Mouse (Mus musculus): Measurements from ENCODE around the gene Rsph3a. TPM values are rescaled to one million over a fixed set of nuclear protein-coding genes. Genes with fewer than 3 reads are reported as not detected.
"Not testable (repeated sequence)": the region's sequence is repeated elsewhere in the genome, so short reads cannot be mapped to it uniquely, and the experiment has no call there.

Gene Rsph3a
- polyA plus RNA-seq, 1 experiment from 2014 or later = 54.6 TPM

DNA sequence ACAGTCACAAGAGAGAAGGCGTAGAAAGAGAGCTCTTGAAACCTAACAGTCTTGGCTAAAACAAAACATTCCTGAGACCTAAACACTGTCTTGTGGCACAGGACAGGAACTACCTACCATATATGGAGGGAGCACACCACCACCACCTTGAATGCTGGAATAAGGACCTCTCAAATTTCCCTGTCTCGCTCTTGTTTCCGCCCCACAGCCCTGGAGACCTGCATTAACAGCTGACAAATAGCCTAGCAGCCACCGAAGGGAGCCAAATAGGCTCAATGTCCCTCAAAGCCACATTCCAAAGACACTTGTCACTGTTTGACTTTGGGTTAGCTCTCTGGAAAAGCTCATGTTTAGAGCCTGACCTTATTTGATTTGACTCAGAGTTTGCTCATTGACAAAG is 40.2 kb downstream of the Rsph3a start:
- not testable (repeated sequence) for H3K27ac ChIP-seq (replicated peaks); ATAC-seq (ENCODE audit: extremely low read depth, insufficient number of reproducible peaks, low FRiP score, low TSS enrichment); H3K4me3 ChIP-seq; H3K9me3 ChIP-seq; H3K27me3 ChIP-seq (replicated peaks); H3K9ac ChIP-seq; H3K36me3 ChIP-seq; H3K4me2 ChIP-seq; H3K4me1 ChIP-seq
- WGBS = 60% methylated on average over 4 of the region's 4 CpGs

DNA sequence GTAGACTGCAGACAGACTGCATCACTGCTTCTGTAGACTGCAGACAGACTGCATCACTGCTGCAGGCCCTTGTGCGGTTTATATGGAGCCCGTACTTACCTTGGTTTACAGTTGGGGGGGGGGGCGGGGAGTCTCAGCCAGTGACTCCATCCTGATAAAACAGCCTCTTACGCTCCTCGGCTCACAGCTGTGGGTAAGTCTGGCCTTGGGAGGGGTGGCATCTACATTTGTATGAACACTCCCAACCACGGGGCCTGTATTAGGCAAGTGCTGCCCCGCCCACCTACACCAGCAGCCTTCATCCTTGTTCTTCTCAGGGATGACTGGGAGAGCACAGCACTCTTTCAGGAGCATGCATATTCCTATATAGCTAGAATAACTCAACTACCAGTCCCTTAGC is 41.6 kb downstream of the Rsph3a start:
- H3K4me3 ChIP-seq; H3K9ac ChIP-seq; H3K36me3 ChIP-seq; H3K4me1 ChIP-seq; H3K27me3 ChIP-seq (replicated peaks); H3K27ac ChIP-seq (replicated peaks); H3K4me2 ChIP-seq; ATAC-seq (ENCODE audit: extremely low read depth, insufficient number of reproducible peaks, low FRiP score, low TSS enrichment); H3K9me3 ChIP-seq: not testable (repeated sequence)
- WGBS = 66% methylated on average over 7 of the region's 7 CpGs

DNA sequence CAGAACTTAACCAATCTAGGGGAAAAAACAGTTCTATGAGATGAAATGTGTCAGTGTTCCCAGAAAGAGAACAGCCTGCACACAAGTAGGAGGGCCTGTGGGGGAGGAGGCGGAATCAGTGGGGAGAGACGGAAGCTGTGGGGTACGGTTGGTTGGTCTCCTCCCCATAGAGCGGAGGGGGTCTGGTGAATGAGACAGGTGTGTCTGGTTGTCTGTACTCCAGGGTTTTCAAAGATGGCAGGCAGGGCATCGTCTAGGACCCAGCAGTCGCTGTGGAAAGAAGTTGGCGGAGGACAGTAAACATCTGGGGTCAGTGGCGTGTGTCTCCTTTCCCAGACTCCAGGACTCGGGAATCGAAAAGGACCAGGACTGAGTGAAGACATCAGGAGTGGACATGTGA is 57.8 kb downstream of the Rsph3a start:
- H3K9ac ChIP-seq; H3K4me1 ChIP-seq; H3K27me3 ChIP-seq (replicated peaks); H3K9me3 ChIP-seq; H3K36me3 ChIP-seq; H3K4me3 ChIP-seq; ATAC-seq (ENCODE audit: extremely low read depth, insufficient number of reproducible peaks, low FRiP score, low TSS enrichment); H3K27ac ChIP-seq (replicated peaks); H3K4me2 ChIP-seq: not testable (repeated sequence)
- 78% methylated on average over 10 of the region's 10 CpGs for WGBS

DNA sequence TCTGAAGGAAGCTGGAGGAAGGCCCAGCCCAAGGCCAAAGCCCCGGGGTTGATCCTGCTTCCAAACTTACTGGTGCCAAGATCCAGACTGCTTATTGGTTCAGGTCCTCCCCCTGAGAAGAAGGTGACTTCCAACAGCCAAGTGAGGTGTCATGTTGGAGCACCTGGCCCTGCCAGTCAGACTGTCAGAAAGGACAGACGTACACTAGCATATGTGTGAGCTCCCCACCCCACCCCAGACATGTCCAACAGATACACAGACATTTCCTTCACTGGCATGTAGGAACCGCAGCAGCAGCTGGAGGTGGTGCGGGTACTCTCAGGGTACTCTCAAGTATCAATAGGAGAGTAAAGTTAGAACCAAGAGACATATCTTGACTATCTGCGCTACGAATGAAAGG is 61.4 kb downstream of the Rsph3a start:
- not testable (repeated sequence) for H3K9me3 ChIP-seq; H3K4me1 ChIP-seq; H3K4me3 ChIP-seq; H3K27me3 ChIP-seq (replicated peaks); H3K4me2 ChIP-seq; H3K9ac ChIP-seq; ATAC-seq (ENCODE audit: extremely low read depth, insufficient number of reproducible peaks, low FRiP score, low TSS enrichment); H3K27ac ChIP-seq (replicated peaks); H3K36me3 ChIP-seq
- 55% methylated on average over 1 of the region's 6 CpGs for WGBS

DNA sequence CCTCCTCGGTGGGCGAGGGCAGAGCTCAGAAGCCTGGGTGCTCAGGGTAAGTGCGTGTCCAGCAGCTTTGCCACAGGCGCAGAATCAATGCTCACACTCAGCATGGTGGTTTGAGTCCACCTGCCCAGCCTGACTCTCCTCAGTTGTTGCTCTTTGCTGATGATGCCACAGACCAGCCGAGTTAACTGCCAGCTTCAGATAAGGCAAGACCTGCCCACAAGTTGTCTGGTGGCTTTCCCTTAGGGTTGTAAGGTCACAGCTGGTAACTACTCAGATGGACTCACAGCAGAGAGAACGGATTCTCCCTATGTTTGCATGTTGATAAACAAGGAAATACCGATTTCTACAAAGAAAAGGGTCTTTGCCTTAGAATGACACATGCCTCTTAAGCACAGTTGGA is 64.2 kb downstream of the Rsph3a start:
- not testable (repeated sequence) for H3K27ac ChIP-seq (replicated peaks); H3K9me3 ChIP-seq; H3K27me3 ChIP-seq (replicated peaks); H3K4me3 ChIP-seq; H3K9ac ChIP-seq; H3K4me1 ChIP-seq; H3K4me2 ChIP-seq; ATAC-seq (ENCODE audit: extremely low read depth, insufficient number of reproducible peaks, low FRiP score, low TSS enrichment); H3K36me3 ChIP-seq
- WGBS = 52% methylated on average over 7 of the region's 7 CpGs

DNA sequence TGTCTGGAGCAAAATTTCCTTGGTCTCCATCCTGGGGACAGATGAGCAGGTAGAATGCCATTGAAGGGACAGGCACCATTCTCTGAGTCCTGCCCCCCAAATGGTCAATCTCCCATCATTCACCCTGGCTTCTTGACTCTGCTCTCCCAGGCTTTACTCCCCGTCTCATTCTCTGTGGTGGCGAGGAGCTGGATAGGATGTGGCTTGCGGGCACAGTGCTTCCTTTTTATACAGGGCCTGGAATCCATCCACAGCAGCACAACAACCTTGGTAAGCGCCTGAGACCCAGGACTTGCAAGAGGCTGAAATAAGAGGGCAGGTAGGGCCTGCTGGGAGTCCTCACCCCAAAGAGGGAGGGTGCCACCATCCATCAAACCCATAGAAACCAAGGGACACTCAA is 68.6 kb downstream of the Rsph3a start:
- H3K27me3 ChIP-seq (replicated peaks); H3K9ac ChIP-seq; H3K27ac ChIP-seq (replicated peaks); ATAC-seq (ENCODE audit: extremely low read depth, insufficient number of reproducible peaks, low FRiP score, low TSS enrichment); H3K9me3 ChIP-seq; H3K4me1 ChIP-seq; H3K36me3 ChIP-seq; H3K4me3 ChIP-seq; H3K4me2 ChIP-seq: not testable (repeated sequence)
- 72% methylated on average over 4 of the region's 4 CpGs for WGBS

DNA sequence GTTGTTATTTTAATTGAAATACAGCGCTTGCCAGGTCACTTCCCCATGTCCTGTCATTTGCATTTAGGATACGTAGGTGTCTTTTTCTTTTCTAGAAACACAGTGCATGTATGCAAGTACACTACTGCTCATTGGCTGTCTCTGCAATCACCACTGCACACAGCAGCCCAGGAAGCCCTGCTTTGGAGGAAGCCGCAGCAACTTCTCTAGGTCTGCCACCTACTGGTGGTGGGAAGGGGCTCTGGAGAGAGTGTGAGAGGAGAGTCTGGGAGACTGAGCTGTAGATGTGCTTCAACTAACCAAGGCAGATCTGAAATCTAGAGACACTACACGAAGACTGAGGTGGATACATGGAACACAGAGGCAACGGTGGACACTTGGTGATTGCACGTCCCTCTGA is 77.3 kb downstream of the Rsph3a start:
- H3K27me3 ChIP-seq (replicated peaks); H3K36me3 ChIP-seq; H3K9ac ChIP-seq; H3K4me1 ChIP-seq; H3K4me3 ChIP-seq; H3K27ac ChIP-seq (replicated peaks); H3K9me3 ChIP-seq; ATAC-seq (ENCODE audit: extremely low read depth, insufficient number of reproducible peaks, low FRiP score, low TSS enrichment); H3K4me2 ChIP-seq: not testable (repeated sequence)
- no CpG with 5 or more reads among the region's 6 CpGs for WGBS

DNA sequence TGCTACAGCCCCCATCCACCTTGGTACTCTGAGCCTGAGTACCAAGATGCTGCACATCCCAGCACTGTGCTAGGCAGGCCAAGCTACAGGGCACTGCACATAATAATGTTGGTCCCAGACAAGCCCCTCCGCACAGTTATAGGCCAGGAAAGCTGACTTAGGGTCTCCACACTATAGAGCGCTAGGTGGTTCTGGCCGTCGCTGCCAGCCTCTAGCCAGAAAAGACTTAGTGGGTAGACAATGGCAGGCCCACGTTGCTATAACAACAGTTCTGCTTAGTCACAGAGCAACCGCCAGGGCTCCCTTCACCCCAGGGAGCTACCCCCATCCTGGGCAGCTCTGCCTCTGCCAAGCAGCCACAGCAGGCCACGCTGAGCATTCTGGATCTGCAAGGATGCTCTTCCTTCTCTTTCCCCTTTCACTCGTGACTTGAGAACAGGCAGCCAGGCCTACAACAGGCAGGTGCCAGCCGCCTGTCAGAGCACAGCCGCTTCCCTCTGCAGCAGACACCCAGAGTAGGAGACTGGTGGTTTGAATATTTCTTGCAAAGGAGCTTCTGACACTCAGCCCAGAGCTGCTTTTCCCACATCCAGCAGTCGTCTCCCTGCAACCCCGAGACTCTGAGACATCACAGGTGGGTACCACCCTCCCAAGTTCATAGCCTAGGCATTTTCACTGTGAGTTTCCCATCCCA is 82.2 kb downstream of the Rsph3a start:
- ATAC-seq (ENCODE audit: extremely low read depth, insufficient number of reproducible peaks, low FRiP score, low TSS enrichment); H3K4me1 ChIP-seq; H3K9ac ChIP-seq; H3K4me2 ChIP-seq; H3K27me3 ChIP-seq (replicated peaks); H3K27ac ChIP-seq (replicated peaks); H3K36me3 ChIP-seq; H3K4me3 ChIP-seq; H3K9me3 ChIP-seq: not testable (repeated sequence)
- no CpG with 5 or more reads among the region's 12 CpGs for WGBS

Other genes starting within 250 kb of the Rsph3a start
- gene Fndc1, start 118.3 kb upstream of the Rsph3a start, polyA plus RNA-seq (2015; fragmentation: Nextera tagmentation; extraction: Ambion mirVana) = 8.8 and 10.8 TPM in 2 replicates
- gene Tagap, start 19.6 kb upstream of the Rsph3a start, polyA plus RNA-seq (2015; fragmentation: Nextera tagmentation; extraction: Ambion mirVana) = 0.37 and 0.42 TPM in 2 replicates
- gene Gm49673, start 202.2 kb downstream of the Rsph3a start, polyA plus RNA-seq (2015; fragmentation: Nextera tagmentation; extraction: Ambion mirVana) = not detected in 2 replicates
- 35.4 and 37.6 TPM in 2 replicates for gene Rnaset2a, start 202.5 kb downstream of the Rsph3a start, polyA plus RNA-seq (2015; fragmentation: Nextera tagmentation; extraction: Ambion mirVana)
- gene Fgfr1op, start 219.9 kb downstream of the Rsph3a start, polyA plus RNA-seq (2015; fragmentation: Nextera tagmentation; extraction: Ambion mirVana) = 18.9 and 19.7 TPM in 2 replicates

All from heart, embryonic 13.5 days (tissue).